28 mouse cellular contexts compared by ENCODE assay signal in the genomic region with DNA sequence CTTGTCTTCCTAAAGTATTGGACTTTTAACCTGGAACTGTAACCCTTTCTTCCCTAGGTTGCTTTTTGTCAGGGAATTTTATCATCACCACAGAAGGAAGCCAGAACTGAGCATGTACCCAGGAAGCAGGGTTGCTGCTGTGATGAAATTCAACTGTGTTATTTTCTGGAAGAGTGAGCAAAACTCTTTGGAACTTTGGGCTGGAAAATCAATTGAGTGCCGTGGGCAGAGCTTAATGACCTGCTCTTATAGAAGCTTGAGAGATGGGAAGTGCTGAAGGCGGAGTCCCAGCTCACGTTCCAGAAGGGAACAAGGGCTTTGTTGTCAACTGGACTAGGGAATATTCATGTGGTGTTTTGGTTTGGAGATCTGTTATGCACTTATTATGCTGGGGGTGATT. TPM values are rescaled to one million over a fixed set of nuclear protein-coding genes. Genes with fewer than 3 reads are reported as not detected.
"Had no signal": no experiment of that assay in that cellular context is flagged by ENCODE, and none has a peak within 500 bp of the region (broad histone marks: within the 10 kb centered on the region; RNA-seq: fewer than 3 reads in every experiment).

No protein-coding gene starts in this region.

- ATAC-seq: hindbrain, postnatal 0 days; intestine, embryonic 16.5 days had no signal

- H3K36me3 ChIP-seq: heart, embryonic 13.5 days; heart, embryonic 15.5 days; hindbrain, embryonic 13.5 days; hindbrain, embryonic 15.5 days; kidney, embryonic 15.5 days; limb, embryonic 13.5 days; limb, embryonic 15.5 days had no signal

- DNase-seq: gastrocnemius, postnatal 14 days; gastrocnemius, postnatal 36 days; heart, adult 2 months; heart, postnatal 14 days; heart, postnatal 36 days; kidney, adult 11 months; kidney, adult 2 months; kidney, adult 9 months; kidney, postnatal 14 days; kidney, postnatal 36 days; layer of hippocampus, adult 9-11 months; layer of hippocampus, postnatal 36 days; left cerebral cortex, postnatal 4 days had no signal

- H3K27me3 ChIP-seq: heart, embryonic 13.5 days; heart, embryonic 15.5 days; hindbrain, embryonic 13.5 days; hindbrain, embryonic 15.5 days; kidney, embryonic 15.5 days; limb, embryonic 13.5 days; limb, embryonic 15.5 days had no signal

- H3K4me1 ChIP-seq: heart, embryonic 13.5 days; heart, embryonic 15.5 days; hindbrain, embryonic 15.5 days; limb, embryonic 13.5 days; limb, embryonic 15.5 days had no signal

- H3K9me3 ChIP-seq: heart, embryonic 13.5 days; heart, embryonic 15.5 days; hindbrain, embryonic 13.5 days; hindbrain, embryonic 15.5 days; kidney, embryonic 15.5 days; limb, embryonic 13.5 days; limb, embryonic 15.5 days had no signal

- H3K4me3 ChIP-seq: heart, adult 2 months; heart, embryonic 13.5 days; heart, embryonic 15.5 days; hindbrain, embryonic 13.5 days; hindbrain, embryonic 15.5 days; kidney, embryonic 15.5 days; limb, embryonic 13.5 days; limb, embryonic 15.5 days had no signal

- H3K4me2 ChIP-seq: heart, embryonic 11.5 days; heart, embryonic 13.5 days; heart, embryonic 15.5 days; hindbrain, embryonic 13.5 days; hindbrain, embryonic 15.5 days; kidney, embryonic 15.5 days; limb, embryonic 13.5 days; limb, embryonic 15.5 days had no signal

- H3K27ac ChIP-seq: heart, adult 2 months; heart, embryonic 13.5 days; heart, embryonic 15.5 days; hindbrain, embryonic 13.5 days; hindbrain, embryonic 15.5 days; hindbrain, postnatal 0 days; kidney, embryonic 15.5 days; kidney, postnatal 0 days; limb, embryonic 13.5 days; limb, embryonic 15.5 days had no signal

- H3K9ac ChIP-seq: heart, embryonic 13.5 days; heart, embryonic 15.5 days; hindbrain, embryonic 13.5 days; hindbrain, embryonic 15.5 days; kidney, embryonic 15.5 days; limb, embryonic 13.5 days; limb, embryonic 15.5 days had no signal

RNA-seq across cellular contexts. Expression of gene Gm17359, which starts 37.5 kb away (rescaled TPM):
- polyA plus RNA-seq: heart, embryonic 11.5 days; heart, embryonic 13.5 days; heart, embryonic 15.5 days; heart, postnatal 0 days; hindbrain, embryonic 11.5 days; hindbrain, embryonic 13.5 days; hindbrain, embryonic 15.5 days; hindbrain, postnatal 0 days; intestine, embryonic 14.5 days; intestine, embryonic 16.5 days; kidney, embryonic 15.5 days; kidney, postnatal 0 days; large intestine, adult 2 months; limb, embryonic 15.5 days had no signal
